Mouse (Mus musculus): ENCODE results near the gene Eogt.

- TF ChIP-seq EP300 (IDR thresholded peaks at IDR 0.05; ENCODE audit: insufficient read depth, low read depth, low read length) (no peak), POLR2A (IDR thresholded peaks at IDR 0.05; ENCODE audit: insufficient read depth, low read length) (no peak), CTCF (IDR thresholded peaks at IDR 0.05; ENCODE audit: low read depth, low read length) (no peak)
Measured at GRCm38 (mm10) chr6:97175716-97176115, 26.7 kb upstream of the Eogt start.

Data from ES-Bruce4 (cell line).